Mouse (Mus musculus) gastrocnemius, postnatal 14 days (tissue): ENCODE results near the gene Srrm2. TPM values are rescaled to one million over a fixed set of nuclear protein-coding genes. Genes with fewer than 3 reads are reported as not detected.
"Not testable (repeated sequence)": the region's sequence is repeated elsewhere in the genome, so short reads cannot be mapped to it uniquely, and the experiment has no call there.

Source experiments
- DNase-seq: peaks from one replicate; pipeline ENCODE4 v3.0.0; 2021; ENCODE audit warnings: mixed read lengths
- intact Hi-C: fragments of 180-260 bp; cut with DNase I; formaldehyde crosslinking; loops from one replicate; pipeline ENCODE4 v1.15.1; 2025; ENCODE audit warnings: low total_unique reads
- total RNA-seq, 2 experiments: library from RNA; stranded (reverse); gene quantifications; 2 replicates each; pipeline ENCODE4 v1.2.3; 2021

Srrm2 gene
- total RNA-seq, 2 experiments from 2014 or later = 148 to 169 TPM

DNA sequence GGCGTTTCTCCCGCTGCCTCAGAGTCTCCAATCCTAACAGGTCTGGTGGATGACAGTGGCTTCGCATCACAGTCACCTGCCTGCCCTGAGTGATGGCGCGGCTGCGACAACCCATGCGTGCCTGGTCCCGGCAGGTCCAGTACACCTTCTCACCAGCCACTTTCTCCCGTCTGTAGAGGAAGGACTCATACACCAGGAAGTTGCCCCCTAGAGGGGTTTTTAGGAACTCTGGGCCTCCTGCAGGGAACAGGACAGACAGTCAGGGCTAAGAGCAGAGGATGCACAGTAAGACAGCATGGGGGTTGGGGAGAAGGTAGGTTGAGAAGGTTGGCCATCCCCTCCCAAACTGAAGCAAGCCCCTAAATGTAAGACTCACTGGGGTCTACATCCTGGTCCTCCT lies 30.1 kb upstream of the Srrm2 start:
- intact Hi-C loops = no loop called here
- no peak for DNase-seq

DNA sequence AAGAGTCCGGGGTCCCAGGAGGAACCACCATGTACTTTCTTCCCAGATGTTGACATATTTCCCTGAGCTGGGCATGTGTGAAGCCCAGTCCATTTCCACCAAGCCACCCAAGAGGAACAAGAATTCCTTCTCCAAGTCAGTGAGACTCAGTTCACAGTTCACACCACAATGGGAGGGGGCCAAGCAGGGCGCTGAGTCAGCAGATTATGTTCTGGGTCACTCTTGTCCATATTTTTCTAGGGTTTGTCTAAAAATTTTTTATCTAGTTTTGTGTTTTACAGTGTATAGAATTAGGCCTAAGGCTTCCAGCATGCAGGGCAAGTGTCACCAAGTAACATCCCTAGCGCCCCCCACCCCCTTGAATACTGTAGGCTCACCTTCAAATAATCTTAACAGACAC lies 29.2 kb upstream of the Srrm2 start:
- intact Hi-C loops = no loop called here
- DNase-seq = no peak

DNA sequence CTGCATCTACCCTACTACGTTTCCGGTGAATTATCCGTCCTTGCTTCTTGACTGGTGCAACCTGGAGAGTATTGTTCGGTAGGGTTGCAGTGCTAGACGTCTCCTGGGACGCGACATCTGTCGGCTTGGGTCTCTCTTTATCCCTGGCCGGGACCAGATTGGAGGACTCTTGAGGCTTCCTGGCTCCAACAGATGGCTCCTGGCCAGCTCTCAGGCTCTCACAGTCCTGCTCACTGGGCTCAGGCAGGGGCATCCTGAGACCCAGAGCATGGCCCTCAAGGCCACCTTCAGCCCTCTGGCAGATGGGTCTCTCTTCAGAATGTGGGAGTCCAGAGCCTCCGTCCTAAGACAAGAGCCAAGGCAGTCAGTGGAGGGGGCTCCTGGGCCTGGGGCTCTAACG lies 27.4 kb upstream of the Srrm2 start:
- no peak for DNase-seq
- intact Hi-C loops = no loop called here

DNA sequence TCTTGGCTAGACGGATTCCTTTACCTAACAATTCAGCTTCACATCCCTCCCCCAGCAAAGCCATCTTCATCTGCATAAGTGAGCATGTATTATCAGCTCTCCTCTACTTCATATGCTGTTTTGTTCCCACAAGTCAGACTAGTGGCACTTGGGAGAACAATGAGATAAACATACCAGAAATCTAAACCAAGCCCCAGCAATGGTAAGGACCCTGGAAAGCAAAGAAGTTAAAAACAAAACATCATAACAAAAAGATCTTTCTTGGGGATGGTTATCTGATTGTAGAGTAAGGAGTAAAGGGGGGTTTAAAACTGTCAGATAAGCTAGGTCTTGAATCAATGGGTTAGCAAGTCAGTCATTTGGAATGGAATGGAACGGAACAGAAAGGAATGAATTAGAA lies 19.8 kb upstream of the Srrm2 start:
- intact Hi-C loops = no loop called here
- DNase-seq = no peak

DNA sequence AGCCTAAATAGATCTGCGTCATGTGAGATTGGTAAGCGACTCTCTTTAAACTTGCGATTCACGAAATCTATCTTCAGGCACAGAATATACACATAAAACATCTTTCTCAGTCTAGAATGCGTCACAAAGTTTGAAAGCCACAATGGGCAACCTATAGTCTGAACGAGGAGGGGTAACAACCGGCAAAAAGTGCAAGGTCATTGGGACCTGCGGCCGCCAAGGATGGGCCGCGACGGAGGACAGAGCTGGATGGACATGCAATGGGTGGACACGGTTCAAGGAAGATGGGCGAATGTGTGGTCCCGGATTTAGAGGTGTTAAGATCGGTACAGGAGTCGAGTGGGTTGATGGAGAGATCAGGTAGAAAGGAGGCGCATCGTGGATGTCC lies 19.4 kb upstream of the Srrm2 start:
- intact Hi-C loops = no loop called here

DNA sequence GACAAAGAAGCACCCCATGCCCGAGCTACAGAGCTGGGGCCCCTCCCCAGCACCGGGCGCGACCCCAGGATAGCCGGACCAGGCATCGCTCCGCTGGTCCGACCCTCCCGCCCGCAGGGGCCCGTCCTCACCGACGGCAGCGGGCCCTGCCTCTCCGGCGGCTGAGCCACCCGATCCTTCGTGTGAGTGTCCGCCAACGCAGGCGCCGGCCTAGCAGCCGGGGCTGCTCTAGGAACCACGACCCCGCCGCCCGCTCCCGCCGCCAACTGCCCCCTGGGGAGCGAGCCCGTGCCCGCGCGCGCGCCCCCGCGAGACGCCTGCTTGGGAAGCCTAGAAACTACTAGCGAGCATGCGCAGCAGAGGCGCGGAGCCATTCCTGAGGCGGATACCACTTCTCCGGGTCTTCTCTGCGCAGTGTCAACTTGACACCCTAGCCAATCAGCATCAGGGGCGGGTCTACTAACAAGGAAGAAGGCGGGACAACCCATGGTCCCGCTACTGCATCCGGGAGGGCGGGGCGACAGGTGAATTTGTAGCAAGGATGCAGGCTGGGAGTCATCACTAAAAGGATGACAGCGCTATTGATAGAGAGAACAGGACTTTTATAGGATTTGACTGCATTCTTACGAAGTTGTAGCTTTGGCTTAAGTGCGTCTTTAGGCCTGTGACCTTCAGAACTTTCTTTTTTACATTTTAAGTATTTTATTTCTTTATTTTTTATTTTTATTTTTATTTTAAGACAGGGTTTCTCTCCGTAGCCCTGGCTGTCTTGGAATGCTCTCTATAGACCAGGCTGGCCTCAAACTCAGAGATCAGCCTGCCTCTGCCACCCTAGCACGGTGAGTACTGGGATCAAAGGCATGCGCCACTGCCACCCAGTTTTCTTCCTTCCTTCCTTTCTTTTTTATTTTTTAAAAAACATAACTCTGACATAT lies 18.8 kb upstream of the Srrm2 start, which contains the start of gene Flywch1:
Flywch1 (minus strand) TSS at position 319 of the 935 bp plus-strand sequence.
- intact Hi-C loops = no loop called here
- DNase-seq = peak; percentile 97

More for the DNA sequence above, 19.4 kb upstream of the Srrm2 start:
- no peak for DNase-seq

DNA sequence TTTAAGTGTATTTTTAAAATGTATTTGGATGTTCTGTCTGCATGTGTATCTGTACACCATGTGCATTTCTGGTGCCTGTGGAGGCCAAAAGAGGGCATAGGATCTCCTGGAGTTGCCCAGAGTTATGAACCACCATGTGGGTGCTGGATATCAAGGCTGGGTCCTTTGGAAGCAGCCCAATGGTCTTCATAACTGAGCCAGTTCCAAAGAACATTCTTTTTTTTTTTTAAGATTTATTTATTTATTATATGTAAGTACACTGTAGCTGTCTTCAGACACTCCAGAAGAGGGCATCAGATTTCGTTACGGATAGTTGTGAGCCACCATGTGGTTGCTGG lies 18.1 kb upstream of the Srrm2 start:
- intact Hi-C loops, DNase-seq: not testable (repeated sequence)

DNA sequence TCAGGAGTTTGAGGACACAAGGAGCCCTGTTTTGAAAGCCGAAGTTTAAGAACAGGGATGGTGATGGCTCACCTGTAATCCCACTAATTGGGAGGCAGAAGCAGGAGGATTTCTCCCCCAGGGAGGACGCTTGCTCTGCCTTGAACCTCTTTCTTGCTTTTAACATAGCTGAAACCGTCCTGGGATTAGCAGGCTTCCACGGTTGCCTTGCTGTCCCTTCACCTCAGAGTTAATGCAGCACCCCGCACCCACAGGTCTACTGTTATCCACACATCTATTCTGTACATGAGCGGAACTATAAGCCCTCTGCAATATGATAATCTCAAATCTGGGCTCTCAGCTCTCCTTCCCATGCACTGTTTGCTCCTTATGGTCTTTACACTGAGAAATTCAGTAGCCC lies 16.7 kb upstream of the Srrm2 start:
- DNase-seq = no peak
- intact Hi-C loops = no loop called here

DNA sequence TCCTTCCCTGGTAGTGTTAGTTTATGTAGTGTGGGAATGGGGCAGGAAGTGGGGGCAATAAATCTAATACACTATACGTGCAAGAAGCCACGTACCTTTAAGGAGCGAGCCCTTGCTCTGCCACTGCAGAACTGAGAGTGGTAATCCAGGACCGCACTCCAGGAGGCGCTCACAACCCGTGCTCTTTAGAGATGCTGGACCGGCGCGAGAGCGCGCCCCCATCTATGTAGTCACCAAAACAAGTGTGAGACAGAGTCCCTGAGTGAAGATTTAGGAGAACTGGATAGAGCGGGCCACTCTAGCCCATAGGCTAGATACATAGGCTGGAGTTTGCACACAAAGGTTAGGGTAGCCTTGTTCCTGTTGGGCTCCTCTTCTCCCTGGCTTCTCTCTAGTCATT lies 16.2 kb upstream of the Srrm2 start:
- intact Hi-C loops = no loop called here
- DNase-seq = peak; percentile 81

DNA sequence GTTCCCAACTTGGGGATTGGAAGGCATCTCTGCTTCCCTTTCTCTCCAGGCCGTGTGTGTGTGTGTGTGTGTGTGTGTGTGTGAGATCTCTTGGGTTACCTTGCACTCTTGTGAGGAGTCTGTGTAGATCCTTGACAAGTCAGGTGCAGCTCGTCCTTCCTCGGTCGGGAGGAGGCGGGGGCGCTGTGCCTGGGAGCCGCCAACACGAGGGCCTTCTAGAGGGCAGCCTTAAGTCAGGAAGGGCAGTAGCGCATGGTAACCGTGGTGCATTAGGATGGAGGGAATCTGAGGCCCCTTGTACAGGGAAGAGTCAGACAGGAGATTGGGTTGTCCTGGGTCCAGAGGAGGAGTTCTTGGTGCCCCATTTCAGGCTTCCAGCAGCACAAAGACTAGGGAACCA lies 14.1 kb upstream of the Srrm2 start:
- no peak for DNase-seq
- intact Hi-C loops = loop anchor here (5.0 kb wide), 2 partner anchors 66 to 181 kb away; partner anchors contain the start of genes Prss32, Prss41 and Sbpl

DNA sequence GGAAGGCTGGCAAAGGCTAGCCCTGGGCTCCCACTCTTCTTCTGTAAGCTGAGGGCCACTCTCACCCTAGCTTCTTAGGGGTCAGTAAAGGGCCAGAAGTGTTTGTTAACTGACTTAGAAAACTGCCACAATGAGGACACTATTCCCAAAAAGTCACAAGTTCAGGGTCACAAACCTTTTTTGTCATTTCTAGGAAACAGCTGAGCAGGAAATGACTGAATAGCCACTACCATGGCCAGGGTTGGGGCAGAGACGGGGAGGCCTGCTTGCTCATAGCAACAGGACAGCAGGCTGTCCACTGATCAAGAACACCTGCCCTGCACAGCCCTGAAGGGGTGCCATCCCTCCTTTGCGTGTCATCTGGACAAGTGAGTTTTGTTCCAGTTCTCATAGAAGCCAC lies 13.2 kb upstream of the Srrm2 start:
- DNase-seq = no peak
- intact Hi-C loops = loop anchor here (5.0 kb wide), 2 partner anchors 65 to 180 kb away; partner anchors contain the start of genes Prss32, Prss41 and Sbpl

DNA sequence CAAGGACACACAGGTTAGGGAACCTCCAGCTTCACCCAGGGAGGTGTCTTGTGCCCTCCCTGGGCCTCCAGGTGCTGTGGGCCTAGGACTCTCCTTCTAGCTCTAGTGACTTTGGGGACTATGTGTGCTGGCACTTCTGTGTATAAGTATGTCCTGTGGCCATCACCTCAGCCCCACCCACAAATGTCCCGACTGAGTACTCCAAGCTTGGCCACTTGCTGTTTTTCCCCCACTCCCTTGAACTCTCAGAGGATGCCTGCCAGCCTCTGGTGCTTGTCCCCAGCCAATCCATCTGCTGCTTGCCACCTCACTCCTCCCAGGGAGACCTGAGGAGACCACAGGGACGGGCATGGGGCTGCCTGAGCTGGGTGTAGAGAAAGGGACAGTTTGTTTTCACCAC lies 11.9 kb upstream of the Srrm2 start:
- DNase-seq = no peak
- intact Hi-C loops = loop anchor here (5.0 kb wide), 2 partner anchors 64 to 179 kb away; partner anchors contain the start of genes Prss32, Prss41 and Sbpl

DNA sequence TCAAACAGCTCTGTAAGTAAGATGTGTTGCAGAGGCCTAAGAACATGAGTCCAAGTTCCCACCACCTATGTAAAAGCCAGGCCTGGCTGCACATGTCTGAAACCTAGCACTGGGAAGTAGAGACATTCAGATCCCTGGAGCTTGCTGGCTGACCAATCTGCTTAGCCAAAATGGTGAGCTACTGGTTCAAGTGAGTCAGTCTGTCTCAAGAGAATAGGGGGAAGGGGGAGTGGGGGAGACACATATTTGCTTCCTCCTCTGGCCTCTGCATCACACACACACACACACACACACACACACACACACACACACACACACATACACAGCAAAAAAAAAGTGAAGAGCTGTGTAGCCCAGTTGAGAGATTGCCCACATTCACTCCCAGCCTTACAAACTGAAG lies 7.0 kb upstream of the Srrm2 start:
- no peak for DNase-seq
- intact Hi-C loops = no loop called here

DNA sequence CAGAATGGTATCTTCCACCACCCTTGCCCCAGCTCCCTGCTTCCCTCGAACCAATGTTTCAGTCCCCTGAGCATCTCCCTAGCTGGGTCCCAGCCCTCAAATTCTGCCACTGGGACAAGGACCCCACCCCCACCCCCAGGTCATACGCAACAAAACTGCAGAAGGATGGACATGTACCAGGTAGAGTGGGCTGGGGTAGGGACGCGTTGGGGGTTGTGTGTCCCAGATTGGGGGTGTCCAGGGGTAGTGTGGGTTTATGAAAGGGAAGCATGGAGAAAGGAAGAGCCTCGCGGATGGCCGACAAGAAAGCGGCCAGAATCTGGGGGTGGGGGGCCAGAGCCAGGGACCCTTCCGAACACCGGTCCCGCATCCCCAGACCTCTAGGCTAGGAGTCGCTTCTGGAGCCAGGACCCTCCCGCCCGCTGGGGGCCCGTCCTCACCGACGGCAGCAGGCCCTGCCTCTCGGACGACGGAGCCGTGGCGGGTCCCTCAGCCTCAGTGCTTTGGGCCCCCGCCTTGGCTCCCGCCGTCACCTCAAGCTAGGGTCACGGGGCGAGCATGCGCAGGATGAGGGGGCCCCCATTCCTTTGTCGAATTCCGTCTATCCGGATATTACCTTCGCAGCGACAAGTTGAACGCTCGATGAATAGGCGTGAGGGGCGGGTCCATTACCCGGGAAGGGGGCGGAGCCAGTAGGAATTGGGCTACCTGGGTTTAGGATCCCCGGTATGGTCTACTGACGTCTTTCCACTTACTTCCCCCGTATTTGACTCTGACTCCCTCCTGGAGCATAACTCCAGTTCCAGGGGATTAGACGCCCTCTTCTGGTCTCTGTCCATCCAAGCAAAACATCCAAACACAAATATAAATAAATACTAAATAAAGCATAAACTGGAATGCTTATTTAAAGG lies 4.5 kb upstream of the Srrm2 start, which contains the start of gene Flywch2:
Flywch2 (minus strand) TSS at position 521 of the 911 bp plus-strand sequence.
- peak; percentile 70 for DNase-seq
- intact Hi-C loops = no loop called here

DNA sequence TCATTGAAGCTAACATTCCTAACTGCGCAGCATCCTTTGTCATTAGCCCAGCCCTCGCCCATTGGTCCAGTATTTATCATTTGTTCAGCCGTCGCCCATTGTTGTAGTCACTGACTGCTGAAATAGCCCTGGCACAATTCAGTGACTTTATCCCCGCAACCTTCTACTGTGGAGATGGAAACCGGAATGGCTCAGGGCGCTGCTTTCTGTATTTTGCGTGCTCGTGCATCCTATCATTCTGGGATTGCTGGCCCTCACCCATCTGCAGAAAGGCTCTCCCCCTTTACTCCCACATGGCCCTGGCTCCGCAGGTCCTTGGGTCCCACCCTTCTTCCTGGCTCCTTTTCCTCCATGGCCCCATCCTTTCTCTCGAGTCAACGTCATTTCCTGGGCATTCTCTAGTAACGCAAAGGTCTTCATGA lies 3.8 kb upstream of the Srrm2 start:
- DNase-seq = no peak
- intact Hi-C loops = no loop called here

DNA sequence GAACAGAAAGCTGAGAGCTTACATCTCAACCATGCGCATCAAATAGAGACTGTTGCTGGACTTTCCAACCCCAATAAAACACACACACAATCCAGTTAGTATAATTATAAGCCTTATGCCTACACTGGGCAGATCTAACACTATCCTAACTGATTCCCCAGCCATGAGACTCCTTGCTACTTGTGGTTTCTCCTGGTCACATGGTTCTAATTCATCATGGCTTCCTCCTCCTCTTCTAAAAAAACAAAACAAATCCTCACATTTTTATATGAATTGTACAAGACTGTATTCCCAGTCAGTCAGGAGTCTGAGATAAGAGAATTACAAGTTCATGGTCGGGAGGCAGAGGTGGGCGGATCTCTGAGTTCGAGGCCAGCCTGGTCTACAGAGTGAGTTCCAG lies 1.4 kb upstream of the Srrm2 start:
- intact Hi-C loops = no loop called here
- no peak for DNase-seq

DNA sequence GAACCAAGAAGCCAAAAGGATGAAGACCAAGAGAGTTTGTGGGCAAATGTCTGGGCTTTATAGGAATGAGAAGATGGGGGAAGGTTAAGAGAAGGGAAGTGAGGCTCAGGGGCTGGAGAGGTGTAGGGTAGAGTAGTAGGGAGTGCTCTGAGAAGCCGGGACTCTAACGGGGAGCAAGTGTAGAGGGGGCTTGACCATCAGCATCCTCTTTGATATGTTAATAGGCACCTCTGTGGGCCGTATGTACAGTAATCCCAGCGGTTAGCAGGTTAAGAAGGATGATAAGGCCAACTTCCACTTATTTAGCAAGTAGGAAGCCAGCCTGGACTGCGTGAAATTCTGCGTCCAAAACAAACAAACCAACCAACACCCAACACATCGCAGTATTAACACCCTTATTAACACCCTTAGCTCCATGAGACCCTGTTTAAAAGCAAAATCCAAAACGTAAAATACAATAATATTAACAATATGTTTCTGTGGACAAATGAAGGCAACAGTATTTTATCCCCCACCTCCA lies 523 bp upstream of the Srrm2 start:
- intact Hi-C loops = no loop called here
- DNase-seq = no peak

DNA sequence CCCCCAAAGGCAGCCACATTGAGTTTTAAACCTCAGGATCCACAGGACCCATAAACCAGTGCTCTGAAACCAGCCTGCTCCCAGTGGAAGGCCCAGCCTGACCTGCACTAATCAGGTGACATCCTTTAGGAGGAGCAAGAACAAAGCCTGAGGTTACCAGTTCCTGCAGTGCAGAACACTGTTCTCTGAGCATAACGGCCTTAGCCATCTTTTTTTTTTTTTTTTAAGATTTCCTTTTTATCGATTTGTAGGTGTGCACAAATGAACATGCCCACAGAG lies 686 bp downstream of the Srrm2 start:
- intact Hi-C loops = no loop called here

DNA sequence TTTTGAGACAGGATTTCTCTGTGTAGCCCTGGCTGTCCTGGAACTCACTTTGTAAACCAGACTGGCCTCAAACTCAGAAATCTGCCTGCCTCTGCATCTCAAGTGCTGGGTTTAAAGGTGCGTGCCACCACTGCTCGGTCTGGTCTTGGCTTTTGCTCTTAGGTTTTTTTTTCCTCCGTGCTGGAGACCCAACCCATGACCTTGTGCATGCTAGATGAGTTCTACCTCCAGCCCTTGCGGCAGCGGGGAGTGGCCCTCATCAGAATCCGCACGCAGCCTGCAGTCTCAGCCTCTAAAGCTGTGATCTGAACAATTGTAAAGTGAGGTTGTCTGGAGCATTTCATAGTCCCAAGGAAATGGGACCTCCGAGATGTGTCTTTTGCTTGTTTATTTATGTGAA lies 5.0 kb downstream of the Srrm2 start:
- intact Hi-C loops = no loop called here
- DNase-seq = no peak

More for the DNA sequence above, 686 bp downstream of the Srrm2 start:
- DNase-seq = no peak

DNA sequence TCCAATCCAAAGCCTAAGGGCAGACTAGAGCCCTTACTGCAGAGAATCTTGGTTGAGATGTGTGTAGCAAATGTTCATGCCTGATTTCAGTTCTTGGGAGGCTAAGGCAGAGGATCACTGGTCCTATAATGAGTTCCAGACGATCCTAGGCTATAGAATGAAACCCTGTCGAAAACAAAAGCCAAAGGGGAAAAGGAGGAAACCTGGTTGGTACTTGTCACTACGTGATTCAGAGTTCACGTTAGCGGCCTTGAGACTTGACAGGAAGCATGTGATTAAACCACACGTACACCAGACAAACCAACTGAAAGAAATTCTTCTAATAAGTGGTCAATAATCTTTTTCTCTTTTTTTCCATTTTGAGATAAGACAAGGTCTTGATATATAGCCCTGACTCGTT lies 7.0 kb downstream of the Srrm2 start:
- intact Hi-C loops = no loop called here

More for the DNA sequence above, 7.0 kb downstream of the Srrm2 start:
- DNase-seq = no peak
